Mouse (Mus musculus): ENCODE results near the gene Fam117a. TPM values are rescaled to one million over a fixed set of nuclear protein-coding genes. Genes with fewer than 3 reads are reported as not detected.

Gene Fam117a
- total RNA-seq, 2 experiments from 2014 or later = 3.0 to 3.6 TPM

GRCm38 (mm10) chr11:95368231-95368823 is 31.5 kb downstream of the Fam117a start:
- TF ChIP-seq CTCF (IDR thresholded peaks at IDR 0.05) = no peak
- H3K27ac ChIP-seq = no peak overlapping the region
- H3K4me3 ChIP-seq = no peak overlapping the region
- intact Hi-C loops (cut with DNase I) = no loop called here
- DNase-seq (ENCODE audit: extremely low spot score in 1 of 2, low spot score in 2 of 2) = no peak

GRCm38 (mm10) chr11:95368871-95369270 is 32.1 kb downstream of the Fam117a start:
- no peak for DNase-seq (ENCODE audit: extremely low spot score in 1 of 2, low spot score in 2 of 2)
- Histone ChIP-seq H3K4me3 (no peak overlapping the region), H3K27ac (no peak overlapping the region)
- TF ChIP-seq CTCF (IDR thresholded peaks at IDR 0.05) = no peak
- intact Hi-C loops (cut with DNase I) = no loop called here

- intact Hi-C loops (cut with DNase I) = no loop called here
- DNase-seq (ENCODE audit: extremely low spot score in 1 of 2, low spot score in 2 of 2) = no peak
- no peak for TF ChIP-seq CTCF (IDR thresholded peaks at IDR 0.05)
- Histone ChIP-seq H3K27ac (no peak overlapping the region), H3K4me3 (no peak overlapping the region)
Measured at GRCm38 (mm10) chr11:95369964-95370890, 33.4 kb downstream of the Fam117a start.

GRCm38 (mm10) chr11:95371182-95371581 is 34.4 kb downstream of the Fam117a start:
- TF ChIP-seq CTCF (IDR thresholded peaks at IDR 0.05) = no peak
- no peak overlapping the region for H3K27ac ChIP-seq
- intact Hi-C loops (cut with DNase I) = no loop called here
- DNase-seq (ENCODE audit: extremely low spot score in 1 of 2, low spot score in 2 of 2) = no peak
- H3K4me3 ChIP-seq = no peak overlapping the region

GRCm38 (mm10) chr11:95378926-95379325 is 42.1 kb downstream of the Fam117a start:
- no peak for TF ChIP-seq CTCF (IDR thresholded peaks at IDR 0.05)
- DNase-seq (ENCODE audit: extremely low spot score in 1 of 2, low spot score in 2 of 2) = no peak
- intact Hi-C loops (cut with DNase I) = no loop called here
- no peak overlapping the region for H3K4me3 ChIP-seq
- no peak overlapping the region for H3K27ac ChIP-seq

- no peak for TF ChIP-seq CTCF (IDR thresholded peaks at IDR 0.05)
- no peak overlapping the region for H3K27ac ChIP-seq
- intact Hi-C loops (cut with DNase I) = no loop called here
- no peak for DNase-seq (ENCODE audit: extremely low spot score in 1 of 2, low spot score in 2 of 2)
- H3K4me3 ChIP-seq = no peak overlapping the region
Measured at GRCm38 (mm10) chr11:95379552-95379951, 42.7 kb downstream of the Fam117a start.

- H3K27ac ChIP-seq = no peak overlapping the region
- TF ChIP-seq CTCF (IDR thresholded peaks at IDR 0.05) = no peak
- no peak overlapping the region for H3K4me3 ChIP-seq
- intact Hi-C loops (cut with DNase I) = loop anchor here (5.0 to 10.0 kb wide), 2 partner anchors 123 to 264 kb away; no protein-coding TSS in a partner anchor
- no peak for DNase-seq (ENCODE audit: extremely low spot score in 1 of 2, low spot score in 2 of 2)
Measured at GRCm38 (mm10) chr11:95380711-95381110, 43.9 kb downstream of the Fam117a start.

GRCm38 (mm10) chr11:95381146-95381545 is 44.3 kb downstream of the Fam117a start:
- H3K27ac ChIP-seq = no peak overlapping the region
- H3K4me3 ChIP-seq = no peak overlapping the region
- DNase-seq (ENCODE audit: extremely low spot score in 1 of 2, low spot score in 2 of 2) = no peak
- no peak for TF ChIP-seq CTCF (IDR thresholded peaks at IDR 0.05)
- intact Hi-C loops (cut with DNase I) = loop anchor here (5.0 to 10.0 kb wide), 2 partner anchors 124 to 264 kb away; no protein-coding TSS in a partner anchor

- no peak for DNase-seq (ENCODE audit: extremely low spot score in 1 of 2, low spot score in 2 of 2)
- TF ChIP-seq CTCF (IDR thresholded peaks at IDR 0.05) = no peak
- intact Hi-C loops (cut with DNase I) = loop anchor here (5.0 to 10.0 kb wide), 2 partner anchors 126 to 261 kb away; no protein-coding TSS in a partner anchor
- Histone ChIP-seq H3K27ac (no peak overlapping the region), H3K4me3 (no peak overlapping the region)
Measured at GRCm38 (mm10) chr11:95383331-95383986, 46.6 kb downstream of the Fam117a start.

GRCm38 (mm10) chr11:95384004-95384318 is 47.1 kb downstream of the Fam117a start:
- intact Hi-C loops (cut with DNase I) = loop anchor here (1.0 to 10.0 kb wide), 4 partner anchors 74 to 261 kb away; partner anchors contain the start of gene Kat7
- no peak overlapping the region for H3K27ac ChIP-seq
- no peak for DNase-seq (ENCODE audit: extremely low spot score in 1 of 2, low spot score in 2 of 2)
- H3K4me3 ChIP-seq = no peak overlapping the region
- no peak for TF ChIP-seq CTCF (IDR thresholded peaks at IDR 0.05)

GRCm38 (mm10) chr11:95384319-95384972 is 47.6 kb downstream of the Fam117a start, which contains the start of gene Slc35b1:
Gene Slc35b1 (plus strand): TSS chr11:95384692.
- peak; percentile 90 to 92 for DNase-seq (ENCODE audit: extremely low spot score in 1 of 2, low spot score in 2 of 2)
- H3K27ac ChIP-seq = peak within 1 kb of the TSS; percentile 99
- TF ChIP-seq CTCF (IDR thresholded peaks at IDR 0.05) = peak; percentile 95
- peak within 1 kb of the TSS; percentile 81 for H3K4me3 ChIP-seq
- intact Hi-C loops (cut with DNase I) = loop anchor here (1.0 to 10.0 kb wide), 4 partner anchors 74 to 260 kb away; partner anchors contain the start of gene Kat7
